Mouse (Mus musculus) midbrain, embryonic 15.5 days (tissue): ENCODE results near the gene Frmd4b. TPM values are rescaled to one million over a fixed set of nuclear protein-coding genes. Genes with fewer than 3 reads are reported as not detected.

Source experiments
- ATAC-seq: fragments of 200-750 bp; cut with Nextera tagmentation; replicated peaks from 2 replicates; pipeline ENCODE4 v1.8.0; 2017; ENCODE audit warnings: moderate TSS enrichment
- H3K27ac ChIP-seq: fragments of 300-500 bp; sonication (generic); 2 replicates; pipeline ENCODE4 v1.5.1; 2015; ENCODE audit warnings: mild to moderate bottlenecking, inconsistent platforms
- H3K27me3 ChIP-seq: fragments of 300-500 bp; sonication (generic); replicated peaks from 2 replicates; pipeline ENCODE4 v1.6.1; 2015; ENCODE audit warnings: inconsistent platforms
- H3K36me3 ChIP-seq: fragments of 300-500 bp; sonication (generic); replicated peaks from 2 replicates; pipeline ENCODE4 v1.6.1; 2015; ENCODE audit warnings: inconsistent platforms
- H3K4me1 ChIP-seq: fragments of 300-500 bp; sonication (generic); 2 replicates; pipeline ENCODE4 v1.6.1; 2015; ENCODE audit warnings: inconsistent platforms
- H3K4me2 ChIP-seq: fragments of 300-500 bp; sonication (generic); 2 replicates; pipeline ENCODE4 v1.6.1; 2015; ENCODE audit warnings: inconsistent platforms, mild to moderate bottlenecking, moderate library complexity
- H3K4me3 ChIP-seq: fragments of 300-500 bp; sonication (generic); 2 replicates; pipeline ENCODE4 v1.5.1; 2015; ENCODE audit warnings: mild to moderate bottlenecking, inconsistent platforms
- H3K9ac ChIP-seq: fragments of 300-500 bp; sonication (generic); 2 replicates; pipeline ENCODE4 v1.6.1; 2015; ENCODE audit warnings: mild to moderate bottlenecking, inconsistent platforms
- H3K9me3 ChIP-seq: fragments of 300-500 bp; sonication (generic); 2 replicates; pipeline ENCODE4 v1.6.1; 2016; ENCODE audit warnings: inconsistent platforms
- WGBS: fragments of 180-500 bp; shearing (Covaris S2); methylation state at CpG from one replicate; pipeline ENCODE4 v1.1.7; 2015; ENCODE audit warnings: mixed read lengths; 5-methylcytosine and 5-hydroxymethylcytosine counted together
- polyA plus RNA-seq: library from polyadenylated mRNA; unstranded; fragments of >200 nt; fragmentation: Nextera tagmentation; extraction: Ambion mirVana; gene quantifications from 2 replicates; pipeline ENCODE4 v1.2.1, GENCODE M21; 2015

Gene Frmd4b
- polyA plus RNA-seq, 1 experiment from 2014 or later, result 19.9 TPM

- Histone ChIP-seq H3K9ac (no peak overlapping the region), H3K27ac (no peak overlapping the region), H3K36me3 (no peaks in the 10 kb centered on the region), H3K9me3 (no peaks in the 10 kb centered on the region), H3K27me3 (no peaks in the 10 kb centered on the region), H3K4me3 (no peak overlapping the region), H3K4me2 (no peak overlapping the region), H3K4me1 (no peaks in the 10 kb centered on the region)
- ATAC-seq, result no peak
- WGBS, result 92% methylated on average over 5 of the region's 5 CpGs
These were observed 165.1 kb downstream of the Frmd4b start for GRCm38 (mm10) chr6:97452223-97452622.

- Histone ChIP-seq H3K9me3 (no peaks in the 10 kb centered on the region), H3K27ac (no peak overlapping the region), H3K27me3 (no peaks in the 10 kb centered on the region), H3K4me3 (no peak overlapping the region), H3K4me2 (no peak overlapping the region), H3K36me3 (no peaks in the 10 kb centered on the region), H3K9ac (no peak overlapping the region), H3K4me1 (no peaks in the 10 kb centered on the region)
- ATAC-seq, result no peak
- 87% methylated on average over 2 of the region's 2 CpGs for WGBS
These were observed 167.5 kb downstream of the Frmd4b start for GRCm38 (mm10) chr6:97449806-97450205.

GRCm38 (mm10) chr6:97447020-97447419 lies 170.3 kb downstream of the Frmd4b start:
- Histone ChIP-seq H3K36me3 (no peaks in the 10 kb centered on the region), H3K4me3 (no peak overlapping the region), H3K9me3 (no peaks in the 10 kb centered on the region), H3K4me1 (no peaks in the 10 kb centered on the region), H3K4me2 (no peak overlapping the region), H3K9ac (no peak overlapping the region), H3K27ac (no peak overlapping the region), H3K27me3 (no peaks in the 10 kb centered on the region)
- WGBS, result 51% methylated on average over 4 of the region's 4 CpGs
- no peak for ATAC-seq

- 84% methylated on average over 5 of the region's 5 CpGs for WGBS
- H3K4me1 ChIP-seq, result no peaks in the 10 kb centered on the region
- H3K4me2 ChIP-seq, result no peak overlapping the region
- H3K27ac ChIP-seq, result no peak overlapping the region
- H3K36me3 ChIP-seq, result no peaks in the 10 kb centered on the region
- no peak for ATAC-seq
- H3K4me3 ChIP-seq, result no peak overlapping the region
- no peaks in the 10 kb centered on the region for H3K9me3 ChIP-seq
- H3K9ac ChIP-seq, result no peak overlapping the region
- H3K27me3 ChIP-seq, result no peaks in the 10 kb centered on the region
These were observed 173.2 kb downstream of the Frmd4b start for GRCm38 (mm10) chr6:97444145-97444544.

- Histone ChIP-seq H3K4me1 (no peaks in the 10 kb centered on the region), H3K4me3 (no peak overlapping the region), H3K27me3 (no peaks in the 10 kb centered on the region), H3K4me2 (no peak overlapping the region), H3K27ac (no peak overlapping the region), H3K9ac (no peak overlapping the region), H3K9me3 (no peaks in the 10 kb centered on the region), H3K36me3 (no peaks in the 10 kb centered on the region)
- 75% methylated on average over 4 of the region's 4 CpGs for WGBS
- no peak for ATAC-seq
These were observed 173.8 kb downstream of the Frmd4b start for GRCm38 (mm10) chr6:97443522-97443921.

GRCm38 (mm10) chr6:97441357-97441756 lies 176.0 kb downstream of the Frmd4b start:
- Histone ChIP-seq H3K4me2 (no peak overlapping the region), H3K27ac (no peak overlapping the region), H3K4me1 (no peaks in the 10 kb centered on the region), H3K4me3 (no peak overlapping the region), H3K27me3 (no peaks in the 10 kb centered on the region), H3K9me3 (no peaks in the 10 kb centered on the region), H3K36me3 (no peaks in the 10 kb centered on the region), H3K9ac (no peak overlapping the region)
- 62% methylated on average over 7 of the region's 7 CpGs for WGBS
- ATAC-seq, result no peak

- no peak overlapping the region for H3K4me2 ChIP-seq
- H3K27ac ChIP-seq, result no peak overlapping the region
- no peak overlapping the region for H3K4me3 ChIP-seq
- no peaks in the 10 kb centered on the region for H3K27me3 ChIP-seq
- no peak overlapping the region for H3K9ac ChIP-seq
- H3K4me1 ChIP-seq, result no peaks in the 10 kb centered on the region
- no peaks in the 10 kb centered on the region for H3K9me3 ChIP-seq
- no peaks in the 10 kb centered on the region for H3K36me3 ChIP-seq
- WGBS, result 58% methylated on average over 16 of the region's 16 CpGs
- ATAC-seq, result no peak
These were observed 178.3 kb downstream of the Frmd4b start for GRCm38 (mm10) chr6:97438918-97439645.

GRCm38 (mm10) chr6:97434753-97435152 lies 182.6 kb downstream of the Frmd4b start:
- no peaks in the 10 kb centered on the region for H3K36me3 ChIP-seq
- 64% methylated on average over 4 of the region's 4 CpGs for WGBS
- H3K27ac ChIP-seq, result no peak overlapping the region
- H3K27me3 ChIP-seq, result no peaks in the 10 kb centered on the region
- H3K4me3 ChIP-seq, result no peak overlapping the region
- no peak for ATAC-seq
- H3K4me1 ChIP-seq, result no peaks in the 10 kb centered on the region
- H3K4me2 ChIP-seq, result no peak overlapping the region
- no peaks in the 10 kb centered on the region for H3K9me3 ChIP-seq
- H3K9ac ChIP-seq, result no peak overlapping the region

GRCm38 (mm10) chr6:97431309-97432004 lies 185.9 kb downstream of the Frmd4b start:
- Histone ChIP-seq H3K9me3 (no peaks in the 10 kb centered on the region), H3K36me3 (no peaks in the 10 kb centered on the region), H3K4me3 (no peak overlapping the region), H3K27ac (no peak overlapping the region), H3K4me1 (no peaks in the 10 kb centered on the region), H3K9ac (no peak overlapping the region), H3K4me2 (no peak overlapping the region), H3K27me3 (no peaks in the 10 kb centered on the region)
- ATAC-seq, result no peak
- 84% methylated on average over 10 of the region's 10 CpGs for WGBS

- Histone ChIP-seq H3K27ac (no peak overlapping the region), H3K9ac (no peak overlapping the region), H3K36me3 (no peaks in the 10 kb centered on the region), H3K4me1 (no peaks in the 10 kb centered on the region), H3K9me3 (no peaks in the 10 kb centered on the region), H3K4me2 (no peak overlapping the region), H3K27me3 (no peaks in the 10 kb centered on the region), H3K4me3 (no peak overlapping the region)
- WGBS, result 75% methylated on average over 6 of the region's 6 CpGs
- ATAC-seq, result no peak
These were observed 186.8 kb downstream of the Frmd4b start for GRCm38 (mm10) chr6:97430519-97430918.

- Histone ChIP-seq H3K4me2 (no peak overlapping the region), H3K27me3 (no peaks in the 10 kb centered on the region), H3K27ac (no peak overlapping the region), H3K4me3 (no peak overlapping the region), H3K9ac (no peak overlapping the region), H3K9me3 (no peaks in the 10 kb centered on the region), H3K4me1 (no peaks in the 10 kb centered on the region), H3K36me3 (no peaks in the 10 kb centered on the region)
- 34% methylated on average over 2 of the region's 2 CpGs for WGBS
- no peak for ATAC-seq
These were observed 187.5 kb downstream of the Frmd4b start for GRCm38 (mm10) chr6:97429688-97430343.

GRCm38 (mm10) chr6:97419771-97420446 lies 197.4 kb downstream of the Frmd4b start:
- no peaks in the 10 kb centered on the region for H3K27me3 ChIP-seq
- H3K4me2 ChIP-seq, result no peak overlapping the region
- 70% methylated on average over 7 of the region's 7 CpGs for WGBS
- H3K9me3 ChIP-seq, result no peaks in the 10 kb centered on the region
- H3K4me3 ChIP-seq, result no peak overlapping the region
- no peaks in the 10 kb centered on the region for H3K36me3 ChIP-seq
- no peaks in the 10 kb centered on the region for H3K4me1 ChIP-seq
- ATAC-seq, result no peak
- no peak overlapping the region for H3K9ac ChIP-seq
- no peak overlapping the region for H3K27ac ChIP-seq
